Mouse (Mus musculus) left cerebral cortex, adult 2 months (tissue): ENCODE data around the gene Tefm. TPM values are rescaled to one million over a fixed set of nuclear protein-coding genes. Genes with fewer than 3 reads are reported as not detected.
"Not testable (repeated sequence)": the region's sequence is repeated elsewhere in the genome, so short reads cannot be mapped to it uniquely, and the experiment has no call there.

ENCODE experiments used
- DNase-seq, 2 experiments: peaks; one replicate each; pipeline ENCODE4 v3.0.0; 2021 to 2022; ENCODE audit warnings: low spot score in 2 of 2, mixed read lengths in 1 of 2; ENCODE audit errors: extremely low spot score in 1 of 2
- H3K27ac ChIP-seq: fragments of 200-600 bp; 2 replicates; pipeline ENCODE4 v1.8.1; 2022
- H3K4me3 ChIP-seq: fragments of 200-600 bp; 2 replicates; pipeline ENCODE4 v1.8.1; 2022
- CTCF ChIP-seq: fragments of 200-600 bp; IDR thresholded peaks from 2 replicates; pipeline ENCODE4 v1.8.1; 2022; ENCODE audit warnings: antibody characterized with exemption, mild to moderate bottlenecking, moderate library complexity
- intact Hi-C: fragments of 180-260 bp; cut with DNase I; formaldehyde crosslinking; loops from one replicate; pipeline ENCODE4 v1.15.1; 2025
- total RNA-seq, 2 experiments: library from RNA; stranded (reverse); gene quantifications; 2 replicates each; pipeline ENCODE4 v1.2.3; 2021

The Tefm gene
- total RNA-seq, 2 experiments from 2014 or later: 8.0 to 10.6 TPM

- TF ChIP-seq CTCF: no peak
- 0 out of 2 replicates have a peak overlapping the region, but pooled peaks have one; percentile 13 for H3K27ac ChIP-seq
- no peak for DNase-seq
- intact Hi-C loops: loop anchor here (2.0 kb wide), 1 partner anchor 21 kb away; no protein-coding TSS in a partner anchor
- peak overlapping the region; percentile 20; the same call in 1 of the 2 replicates for H3K4me3 ChIP-seq
Measured at GRCm38 (mm10) chr11:80155541-80155940, 13.6 kb upstream of the Tefm start.

GRCm38 (mm10) chr11:80154501-80154900 is 12.5 kb upstream of the Tefm start:
- intact Hi-C loops: loop anchor here (2.0 kb wide), 1 partner anchor 22 kb away; no protein-coding TSS in a partner anchor
- no peak for TF ChIP-seq CTCF
- peak overlapping the region; percentile 25; the same call in 1 of the 2 replicates for H3K27ac ChIP-seq
- peak overlapping the region; percentile 45 for H3K4me3 ChIP-seq
- no peak for DNase-seq

GRCm38 (mm10) chr11:80153857-80154495 is 12.0 kb upstream of the Tefm start, which contains the start of gene Adap2:
Gene Adap2, plus strand, starts transcription at chr11:80154105.
- intact Hi-C loops: loop anchor here (2.0 kb wide), 1 partner anchor 23 kb away; no protein-coding TSS in a partner anchor
- no peak; the same call in 1 of the 2 replicates for TF ChIP-seq CTCF
- peak; percentile 52 to 70 for DNase-seq
- Histone ChIP-seq H3K4me3 (peak within 1 kb of the TSS; percentile 45), H3K27ac (peak within 1 kb of the TSS; percentile 25)

GRCm38 (mm10) chr11:80152376-80152775 is 10.4 kb upstream of the Tefm start:
- no peak overlapping the region for H3K4me3 ChIP-seq
- DNase-seq: no peak
- intact Hi-C loops: no loop called here
- no peak for TF ChIP-seq CTCF
- H3K27ac ChIP-seq: no peak overlapping the region

- DNase-seq: no peak
- TF ChIP-seq CTCF: no peak
- Histone ChIP-seq H3K4me3 (no peak overlapping the region), H3K27ac (no peak overlapping the region)
- intact Hi-C loops: no loop called here
Measured at GRCm38 (mm10) chr11:80151541-80151940, 9.6 kb upstream of the Tefm start.

GRCm38 (mm10) chr11:80150566-80150965 is 8.6 kb upstream of the Tefm start:
- DNase-seq: no peak
- intact Hi-C loops: no loop called here
- no peak overlapping the region for H3K4me3 ChIP-seq
- no peak for TF ChIP-seq CTCF
- H3K27ac ChIP-seq: no peak overlapping the region

GRCm38 (mm10) chr11:80149412-80150023 is 7.5 kb upstream of the Tefm start:
- TF ChIP-seq CTCF: no peak
- no peak overlapping the region for H3K27ac ChIP-seq
- intact Hi-C loops: no loop called here
- DNase-seq: no peak
- no peak overlapping the region for H3K4me3 ChIP-seq

- intact Hi-C loops: not testable (repeated sequence)
Measured at GRCm38 (mm10) chr11:80148974-80149373, 7.0 kb upstream of the Tefm start.

GRCm38 (mm10) chr11:80148313-80148712 is 6.3 kb upstream of the Tefm start:
- intact Hi-C loops: no loop called here
- H3K27ac ChIP-seq: no peak overlapping the region
- no peak overlapping the region for H3K4me3 ChIP-seq
- no peak for TF ChIP-seq CTCF
- DNase-seq: no peak

More at GRCm38 (mm10) chr11:80148974-80149373, 7.0 kb upstream of the Tefm start:
- DNase-seq, H3K4me3 ChIP-seq, H3K27ac ChIP-seq: not testable (repeated sequence)

GRCm38 (mm10) chr11:80147748-80148147 is 5.8 kb upstream of the Tefm start:
- no peak overlapping the region for H3K4me3 ChIP-seq
- DNase-seq: no peak
- no peak overlapping the region for H3K27ac ChIP-seq
- no peak; the same call in 1 of the 2 replicates for TF ChIP-seq CTCF
- intact Hi-C loops: no loop called here

- intact Hi-C loops: no loop called here
- H3K4me3 ChIP-seq: no peak overlapping the region
Measured at GRCm38 (mm10) chr11:80145787-80146275, 3.9 kb upstream of the Tefm start.

GRCm38 (mm10) chr11:80142872-80143271 is 897 bp upstream of the Tefm start:
- intact Hi-C loops: loop anchor here (5.0 kb wide), 1 partner anchor 56 kb away; the partner anchor contains the start of gene Atad5
- no peak for DNase-seq
- TF ChIP-seq CTCF: no peak
- Histone ChIP-seq H3K4me3 (no peak overlapping the region), H3K27ac (no peak overlapping the region)

More at GRCm38 (mm10) chr11:80145787-80146275, 3.9 kb upstream of the Tefm start:
- H3K27ac ChIP-seq: no peak overlapping the region
- TF ChIP-seq CTCF: no peak
- DNase-seq: no peak
